Mouse (Mus musculus): Measurements from ENCODE around the gene Gpr87.

The Gpr87 gene

DNA sequence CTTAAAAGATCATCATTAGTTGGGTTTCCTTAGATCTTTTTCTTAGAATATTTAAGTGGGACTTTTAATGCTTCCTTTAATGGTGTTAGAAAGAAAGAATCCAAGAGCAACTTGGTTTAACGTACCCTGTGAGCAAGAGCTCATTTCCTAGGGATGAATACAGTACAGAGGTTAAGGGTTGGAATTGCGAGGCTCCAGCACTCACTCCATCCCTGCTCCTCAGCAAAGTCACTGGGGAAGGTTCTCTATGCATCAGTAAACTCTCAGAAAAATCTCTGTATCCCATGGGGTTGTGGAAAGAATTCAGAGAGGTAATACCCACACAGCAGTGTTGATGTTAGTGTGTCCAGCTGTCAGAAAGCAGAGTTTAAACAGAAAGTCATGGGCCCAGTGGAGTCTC, 54.8 kb downstream of the Gpr87 start:
- Histone ChIP-seq H3K36me3 (ENCODE audit: insufficient read depth, low read length) (no peaks in the 10 kb centered on the region), H3K9me3 (ENCODE audit: low read length) (no peaks in the 10 kb centered on the region), H3K27me3 (ENCODE audit: insufficient read depth, low read length) (no peaks in the 10 kb centered on the region), H3K4me3 (replicated peaks; ENCODE audit: low read length) (no peak overlapping the region), H3K4me1 (replicated peaks; ENCODE audit: low read depth, low read length) (no peaks in the 10 kb centered on the region)
- TF ChIP-seq POU5F1 (IDR thresholded peaks at IDR 0.05; ENCODE audit: borderline replicate concordance, low read length) (no peak), CTCF (conservative IDR thresholded peaks at IDR 0.05; ENCODE audit: low read length) (no peak), NANOG (IDR thresholded peaks at IDR 0.05; ENCODE audit: borderline replicate concordance, low read length) (no peak)

DNA sequence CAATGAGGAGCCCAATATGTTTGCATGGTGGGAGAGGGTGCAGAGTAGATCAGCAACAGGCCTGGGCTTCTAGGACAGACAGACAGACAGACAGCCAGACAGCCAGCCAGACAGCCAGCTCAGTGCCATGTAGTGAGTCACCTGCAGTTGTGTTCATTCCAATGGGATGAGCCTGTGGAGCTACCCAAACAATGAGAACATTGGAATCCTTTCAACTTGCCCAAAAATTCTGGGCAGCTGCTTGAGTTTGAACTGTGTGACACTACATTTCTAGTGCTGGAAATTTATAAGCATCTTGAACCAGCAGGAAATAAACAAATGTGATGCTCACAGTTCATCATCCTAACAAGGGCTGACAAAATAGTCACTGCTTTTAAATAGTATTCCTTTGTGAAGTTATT, 55.3 kb downstream of the Gpr87 start:
- no peaks in the 10 kb centered on the region for H3K27me3 ChIP-seq (ENCODE audit: insufficient read depth, low read length)
- no peak overlapping the region for H3K4me3 ChIP-seq (replicated peaks; ENCODE audit: low read length)
- TF ChIP-seq CTCF (conservative IDR thresholded peaks at IDR 0.05; ENCODE audit: low read length) (no peak), POU5F1 (IDR thresholded peaks at IDR 0.05; ENCODE audit: borderline replicate concordance, low read length) (no peak), NANOG (IDR thresholded peaks at IDR 0.05; ENCODE audit: borderline replicate concordance, low read length) (no peak)
- no peaks in the 10 kb centered on the region for H3K9me3 ChIP-seq (ENCODE audit: low read length)
- H3K36me3 ChIP-seq (ENCODE audit: insufficient read depth, low read length), result no peaks in the 10 kb centered on the region
- H3K4me1 ChIP-seq (replicated peaks; ENCODE audit: low read depth, low read length), result no peaks in the 10 kb centered on the region

GRCm38 (mm10) chr3:59138946-59139468, 55.9 kb downstream of the Gpr87 start:
- TF ChIP-seq CTCF (conservative IDR thresholded peaks at IDR 0.05; ENCODE audit: low read length) (no peak), NANOG (IDR thresholded peaks at IDR 0.05; ENCODE audit: borderline replicate concordance, low read length) (no peak), POU5F1 (IDR thresholded peaks at IDR 0.05; ENCODE audit: borderline replicate concordance, low read length) (no peak)
- no peaks in the 10 kb centered on the region for H3K27me3 ChIP-seq (ENCODE audit: insufficient read depth, low read length)

DNA sequence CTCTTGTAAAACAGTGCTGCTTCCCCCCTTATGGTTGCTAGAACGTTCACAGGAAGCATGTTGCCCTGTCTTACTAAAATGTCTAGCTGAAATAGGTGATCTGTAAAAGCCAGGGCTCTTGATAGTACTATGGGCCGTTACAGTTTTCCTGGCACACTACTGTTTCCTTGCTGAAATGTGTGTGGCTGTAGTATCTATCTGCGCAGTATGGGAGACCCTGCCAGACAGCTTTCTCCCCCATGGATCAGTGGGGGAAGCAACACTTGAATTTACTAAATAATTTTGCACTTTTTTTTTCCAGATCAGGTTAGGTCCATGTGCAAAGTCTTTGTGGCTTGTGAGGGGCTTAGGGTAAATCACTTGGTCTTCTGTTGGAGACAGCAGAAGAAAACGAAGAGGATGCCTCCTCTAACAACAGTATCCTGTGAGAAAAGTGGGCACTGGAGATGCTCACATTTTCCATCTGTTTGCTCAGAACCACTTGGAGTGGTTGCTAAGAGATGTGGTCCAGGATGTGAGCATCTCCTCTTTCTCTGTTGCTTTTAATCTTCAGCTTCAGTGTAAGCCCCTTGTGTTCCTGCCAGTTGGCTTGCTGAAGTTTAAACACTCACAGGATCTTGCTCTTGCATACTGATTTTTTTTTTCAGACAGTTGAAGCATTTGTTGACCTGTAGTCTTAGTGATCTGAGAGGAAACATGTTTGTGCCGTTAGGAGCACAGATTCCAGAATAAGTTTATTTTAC, 58.8 kb downstream of the Gpr87 start:
- TF ChIP-seq NANOG (IDR thresholded peaks at IDR 0.05; ENCODE audit: borderline replicate concordance, low read length) (no peak), CTCF (conservative IDR thresholded peaks at IDR 0.05; ENCODE audit: low read length) (no peak), POU5F1 (IDR thresholded peaks at IDR 0.05; ENCODE audit: borderline replicate concordance, low read length) (no peak)
- Histone ChIP-seq H3K4me3 (replicated peaks; ENCODE audit: low read length) (no peak overlapping the region), H3K27me3 (ENCODE audit: insufficient read depth, low read length) (no peaks in the 10 kb centered on the region), H3K36me3 (ENCODE audit: insufficient read depth, low read length) (no peaks in the 10 kb centered on the region), H3K9me3 (ENCODE audit: low read length) (no peaks in the 10 kb centered on the region), H3K4me1 (replicated peaks; ENCODE audit: low read depth, low read length) (no peaks in the 10 kb centered on the region)

More at GRCm38 (mm10) chr3:59138946-59139468, 55.9 kb downstream of the Gpr87 start:
- Histone ChIP-seq H3K9me3 (ENCODE audit: low read length) (no peaks in the 10 kb centered on the region), H3K36me3 (ENCODE audit: insufficient read depth, low read length) (no peaks in the 10 kb centered on the region), H3K4me3 (replicated peaks; ENCODE audit: low read length) (no peak overlapping the region), H3K4me1 (replicated peaks; ENCODE audit: low read depth, low read length) (no peaks in the 10 kb centered on the region)

DNA sequence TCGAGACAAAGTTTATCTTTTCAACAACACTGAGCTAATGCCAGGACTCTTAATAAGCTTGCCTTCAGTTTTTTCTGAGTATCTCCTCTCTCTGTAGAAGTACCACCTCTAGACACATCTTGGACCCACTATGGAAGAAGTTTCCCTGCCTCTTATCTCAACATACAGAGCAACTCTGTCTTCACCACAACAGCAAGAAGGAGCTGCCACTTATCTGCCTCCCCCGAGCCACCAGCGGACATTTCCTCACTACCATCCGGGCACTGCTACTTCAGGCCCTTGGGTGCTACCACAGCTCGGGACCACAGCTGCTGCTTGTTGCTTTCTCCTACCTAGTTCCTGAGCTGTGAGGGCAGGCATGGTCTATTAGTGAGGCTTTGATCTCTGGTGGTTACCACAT, 61.7 kb downstream of the Gpr87 start:
- H3K27me3 ChIP-seq (ENCODE audit: insufficient read depth, low read length), result no peaks in the 10 kb centered on the region
- no peaks in the 10 kb centered on the region for H3K36me3 ChIP-seq (ENCODE audit: insufficient read depth, low read length)
- no peaks in the 10 kb centered on the region for H3K9me3 ChIP-seq (ENCODE audit: low read length)
- TF ChIP-seq NANOG (IDR thresholded peaks at IDR 0.05; ENCODE audit: borderline replicate concordance, low read length), result no peak
- TF ChIP-seq CTCF (conservative IDR thresholded peaks at IDR 0.05; ENCODE audit: low read length), result no peak
- TF ChIP-seq POU5F1 (IDR thresholded peaks at IDR 0.05; ENCODE audit: borderline replicate concordance, low read length), result no peak
- H3K4me1 ChIP-seq (replicated peaks; ENCODE audit: low read depth, low read length), result no peaks in the 10 kb centered on the region
- no peak overlapping the region for H3K4me3 ChIP-seq (replicated peaks; ENCODE audit: low read length)

DNA sequence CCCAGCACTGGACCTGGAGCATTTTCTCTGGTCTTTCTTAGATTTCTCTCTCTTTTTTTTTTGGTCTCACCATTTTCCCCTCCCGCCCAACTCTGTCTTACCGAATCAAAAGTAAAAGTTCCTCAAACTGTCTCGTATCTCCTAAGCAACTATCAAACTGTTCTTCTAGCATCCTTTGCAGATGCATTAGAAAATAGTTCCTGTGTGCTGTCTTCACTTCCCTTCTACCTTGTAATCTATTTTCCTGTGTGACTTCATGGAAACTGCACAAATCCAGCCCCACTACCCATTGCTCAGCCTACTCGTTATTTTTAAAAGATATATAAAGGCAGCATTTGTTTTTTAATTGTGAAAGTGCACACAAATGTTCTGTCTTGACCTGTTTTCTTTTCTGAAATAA, 62.9 kb downstream of the Gpr87 start:
- Histone ChIP-seq H3K4me3 (replicated peaks; ENCODE audit: low read length) (no peak overlapping the region), H3K27me3 (ENCODE audit: insufficient read depth, low read length) (no peaks in the 10 kb centered on the region), H3K36me3 (ENCODE audit: insufficient read depth, low read length) (no peaks in the 10 kb centered on the region), H3K9me3 (ENCODE audit: low read length) (no peaks in the 10 kb centered on the region), H3K4me1 (replicated peaks; ENCODE audit: low read depth, low read length) (no peaks in the 10 kb centered on the region)
- TF ChIP-seq POU5F1 (IDR thresholded peaks at IDR 0.05; ENCODE audit: borderline replicate concordance, low read length) (no peak), NANOG (IDR thresholded peaks at IDR 0.05; ENCODE audit: borderline replicate concordance, low read length) (no peak), CTCF (conservative IDR thresholded peaks at IDR 0.05; ENCODE audit: low read length) (no peak)

DNA sequence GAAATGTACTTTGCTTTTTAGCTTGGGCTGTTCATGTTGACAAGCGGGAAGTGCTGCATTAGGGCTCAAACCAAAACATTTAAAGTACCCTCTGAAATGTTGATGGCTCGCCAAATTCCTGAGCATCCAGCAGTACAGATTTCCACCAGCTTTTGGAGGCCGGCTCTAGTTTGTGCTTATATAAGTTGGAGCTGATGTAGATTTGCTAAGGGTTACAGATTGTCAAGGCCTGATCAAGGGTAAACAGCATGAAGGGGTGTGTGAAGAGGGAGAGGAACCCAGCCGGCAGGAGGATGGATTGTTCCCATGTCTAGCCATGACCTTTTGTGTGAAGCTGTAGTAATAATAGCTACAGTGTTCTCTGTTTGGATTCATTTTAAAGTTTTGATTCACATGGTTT, 63.8 kb downstream of the Gpr87 start:
- H3K27me3 ChIP-seq (ENCODE audit: insufficient read depth, low read length), result no peaks in the 10 kb centered on the region
- no peak overlapping the region for H3K4me3 ChIP-seq (replicated peaks; ENCODE audit: low read length)
- no peaks in the 10 kb centered on the region for H3K36me3 ChIP-seq (ENCODE audit: insufficient read depth, low read length)
- no peaks in the 10 kb centered on the region for H3K4me1 ChIP-seq (replicated peaks; ENCODE audit: low read depth, low read length)
- no peak for TF ChIP-seq NANOG (IDR thresholded peaks at IDR 0.05; ENCODE audit: borderline replicate concordance, low read length)
- TF ChIP-seq POU5F1 (IDR thresholded peaks at IDR 0.05; ENCODE audit: borderline replicate concordance, low read length), result no peak
- no peak for TF ChIP-seq CTCF (conservative IDR thresholded peaks at IDR 0.05; ENCODE audit: low read length)
- no peaks in the 10 kb centered on the region for H3K9me3 ChIP-seq (ENCODE audit: low read length)

- H3K36me3 ChIP-seq (ENCODE audit: insufficient read depth, low read length), result no peaks in the 10 kb centered on the region
- H3K4me1 ChIP-seq (replicated peaks; ENCODE audit: low read depth, low read length), result no peaks in the 10 kb centered on the region
- TF ChIP-seq CTCF (conservative IDR thresholded peaks at IDR 0.05; ENCODE audit: low read length) (no peak), NANOG (IDR thresholded peaks at IDR 0.05; ENCODE audit: borderline replicate concordance, low read length) (no peak), POU5F1 (IDR thresholded peaks at IDR 0.05; ENCODE audit: borderline replicate concordance, low read length) (no peak)
- no peaks in the 10 kb centered on the region for H3K27me3 ChIP-seq (ENCODE audit: insufficient read depth, low read length)
- H3K9me3 ChIP-seq (ENCODE audit: low read length), result no peaks in the 10 kb centered on the region
- no peak overlapping the region for H3K4me3 ChIP-seq (replicated peaks; ENCODE audit: low read length)
Measured at GRCm38 (mm10) chr3:59130431-59130830, 64.5 kb downstream of the Gpr87 start.

All from E14TG2a.4 (cell line).